Mouse (Mus musculus): ENCODE data around the gene Miox.

GRCm38 (mm10) chr15:89288227-89288767, 45.9 kb upstream of the Miox start:
- TF ChIP-seq CTCF (IDR thresholded peaks at IDR 0.05; ENCODE audit: low read depth) (no peak), EP300 (optimal IDR thresholded peaks at IDR 0.05) (no peak)
